Mouse (Mus musculus): ENCODE measurements at regions not wholly inside any gene's neighbourhood (a gene's known extent, or its start where the extent isn't known, plus 50 kb on each side); places are given as distances from the start of the nearest gene placed in this dataset.

- no peak for TF ChIP-seq CTCF (IDR thresholded peaks at IDR 0.05; ENCODE audit: borderline replicate concordance, control insufficient read depth, extremely low read depth, insufficient read depth, low read length, poor library complexity)
- no peak for TF ChIP-seq POLR2A (IDR thresholded peaks at IDR 0.05; ENCODE audit: control insufficient read depth, extremely low read depth, insufficient read depth, low read length, poor library complexity)
Measured at GRCm38 (mm10) chr15:25502513-25502912, 88.9 kb upstream of the Basp1 start.

Data from thymus, adult 2 months (tissue).